Mouse (Mus musculus) ovary, postnatal 36 days (tissue): ENCODE data around the gene Olfr488.
"Not testable (repeated sequence)": the region's sequence is repeated elsewhere in the genome, so short reads cannot be mapped to it uniquely, and the experiment has no call there.

Experiments used
- DNase-seq: peaks from one replicate; pipeline ENCODE4 v3.0.0; 2022; ENCODE audit warnings: low spot score, mixed read lengths

Gene Olfr488

DNA sequence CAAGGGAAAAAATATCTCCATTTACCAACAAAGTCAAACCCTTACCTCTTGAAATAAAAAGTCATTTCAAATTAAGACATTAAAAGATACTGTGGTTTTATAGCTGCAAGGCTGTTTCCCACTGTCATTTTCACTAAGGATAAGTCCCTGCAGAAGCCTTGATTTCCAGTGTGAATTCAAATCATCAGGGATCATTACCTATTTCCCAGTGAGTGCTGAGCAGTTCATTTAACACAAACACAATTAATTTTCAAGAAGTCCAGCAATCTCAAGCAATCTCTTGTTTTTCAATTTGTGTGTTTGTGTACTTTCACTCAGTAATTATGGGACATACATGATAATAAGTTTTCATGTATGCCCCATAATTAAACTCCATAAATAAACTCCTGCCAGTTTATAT lies at the start of gene Olfr488:
Olfr488 (minus strand) TSS at position 101 of the 400 bp plus-strand sequence.
- DNase-seq, result no peak

GRCm38 (mm10) chr7:108288834-108289233 lies 30.7 kb upstream of the Olfr488 start, which contains the start of gene Olfr490:
TSS of gene Olfr490 (minus strand) at chr7:108288934.
- DNase-seq, result no peak

- DNase-seq, result no peak
Observed at GRCm38 (mm10) chr7:108233551-108233950, 24.6 kb downstream of the Olfr488 start.

GRCm38 (mm10) chr7:108214536-108214935 lies 43.6 kb downstream of the Olfr488 start, which contains the start of gene Olfr487:
TSS of gene Olfr487 (minus strand) at chr7:108214636.
- not testable (repeated sequence) for DNase-seq
